Mouse (Mus musculus) heart, embryonic 11.5 days (tissue): ENCODE data around the gene Aspg. TPM values are rescaled to one million over a fixed set of nuclear protein-coding genes. Genes with fewer than 3 reads are reported as not detected.

ENCODE experiments used
- ATAC-seq: fragments of 200-750 bp; cut with Nextera tagmentation; replicated peaks from 2 replicates; pipeline ENCODE4 v1.8.0; 2017; ENCODE audit warnings: moderate library complexity; ENCODE audit not compliant: insufficient number of reproducible peaks, low FRiP score, low TSS enrichment
- H3K27ac ChIP-seq: fragments of 300-500 bp; sonication (generic); 2 replicates; pipeline ENCODE4 v1.5.1; 2014; ENCODE audit warnings: mild to moderate bottlenecking, low read depth, low read length
- H3K27me3 ChIP-seq: fragments of 300-500 bp; sonication (generic); 2 replicates; pipeline ENCODE4 v1.6.1; 2014; ENCODE audit warnings: mild to moderate bottlenecking, low read length, mixed read lengths; ENCODE audit not compliant: control insufficient read depth, insufficient read depth
- H3K36me3 ChIP-seq: fragments of 300-500 bp; sonication (generic); 2 replicates; pipeline ENCODE4 v1.6.1; 2014; ENCODE audit warnings: mild to moderate bottlenecking, low read length, moderate library complexity, mixed read lengths; ENCODE audit not compliant: control insufficient read depth, insufficient read depth
- H3K4me1 ChIP-seq: fragments of 300-500 bp; sonication (generic); 2 replicates; pipeline ENCODE4 v1.6.1; 2014; ENCODE audit warnings: low read length; ENCODE audit not compliant: control insufficient read depth, insufficient read depth
- H3K4me2 ChIP-seq: fragments of 300-500 bp; sonication (generic); 2 replicates; pipeline ENCODE4 v1.6.1; 2014; ENCODE audit warnings: mild to moderate bottlenecking, moderate library complexity
- H3K4me3 ChIP-seq: fragments of 300-500 bp; sonication (generic); 2 replicates; pipeline ENCODE4 v1.5.1; 2014; ENCODE audit warnings: low read depth, low read length
- H3K9ac ChIP-seq: fragments of 300-500 bp; sonication (generic); 2 replicates; pipeline ENCODE4 v1.6.1; 2014; ENCODE audit warnings: mild to moderate bottlenecking, low read depth, low read length, moderate library complexity
- H3K9me3 ChIP-seq: fragments of 300-500 bp; sonication (generic); replicated peaks from 2 replicates; pipeline ENCODE4 v1.6.1; 2016; ENCODE audit warnings: low read length; ENCODE audit not compliant: control insufficient read depth
- WGBS: fragments of 180-500 bp; shearing (Covaris S2); extraction: QIAGEN DNeasy Blood & Tissue Kit; methylation state at CpG from one replicate; pipeline ENCODE4 v1.1.7; 2014; ENCODE audit not compliant: insufficient replicate concordance; 5-methylcytosine and 5-hydroxymethylcytosine counted together
- polyA plus RNA-seq: library from polyadenylated mRNA; unstranded; fragments of >200 nt; fragmentation: Nextera tagmentation; extraction: Ambion mirVana; gene quantifications from 2 replicates; pipeline ENCODE4 v1.2.1, GENCODE M21; 2014

Gene Aspg
- polyA plus RNA-seq, 1 experiment from 2014 or later, result 1.4 TPM

GRCm38 (mm10) chr12:112158784-112159183, 52.3 kb downstream of the Aspg start:
- Histone ChIP-seq H3K36me3 (no peaks in the 10 kb centered on the region), H3K4me2 (no peak overlapping the region)

GRCm38 (mm10) chr12:112163981-112164839, 57.7 kb downstream of the Aspg start:
- H3K4me2 ChIP-seq, result peak overlapping the region; percentile 30
- no peak overlapping the region for H3K4me3 ChIP-seq
- peak; percentile 12; the same call in 1 of the 2 replicates for ATAC-seq
- 0 out of 2 replicates have a peak, but pooled peaks cover 2% of the 10 kb centered on the region for H3K27me3 ChIP-seq
- peaks cover 36% of the 10 kb centered on the region for H3K4me1 ChIP-seq
- H3K27ac ChIP-seq, result no peak overlapping the region
- no peaks in the 10 kb centered on the region for H3K9me3 ChIP-seq
- WGBS, result 11% methylated on average over 16 of the region's 16 CpGs
- peak overlapping the region; percentile 16; the same call in 1 of the 2 replicates for H3K9ac ChIP-seq
- no peaks in the 10 kb centered on the region for H3K36me3 ChIP-seq

More at GRCm38 (mm10) chr12:112158784-112159183, 52.3 kb downstream of the Aspg start:
- H3K27me3 ChIP-seq, result 0 out of 2 replicates have a peak, but pooled peaks cover 2% of the 10 kb centered on the region
- ATAC-seq, result no peak
- peaks cover 23% of the 10 kb centered on the region for H3K4me1 ChIP-seq
- no peak overlapping the region for H3K27ac ChIP-seq
- no peak overlapping the region for H3K9ac ChIP-seq
- no peaks in the 10 kb centered on the region for H3K9me3 ChIP-seq
- no peak overlapping the region for H3K4me3 ChIP-seq

GRCm38 (mm10) chr12:112164840-112165219, 58.4 kb downstream of the Aspg start:
- H3K9me3 ChIP-seq, result no peaks in the 10 kb centered on the region
- 62% methylated on average over 6 of the region's 6 CpGs for WGBS
- no peak overlapping the region for H3K4me2 ChIP-seq
- no peak overlapping the region for H3K9ac ChIP-seq
- no peak overlapping the region for H3K27ac ChIP-seq
- H3K4me3 ChIP-seq, result no peak overlapping the region
- ATAC-seq, result no peak
- peaks cover 36% of the 10 kb centered on the region for H3K4me1 ChIP-seq
- H3K36me3 ChIP-seq, result no peaks in the 10 kb centered on the region
- 0 out of 2 replicates have a peak, but pooled peaks cover 2% of the 10 kb centered on the region for H3K27me3 ChIP-seq

GRCm38 (mm10) chr12:112169240-112169639, 62.8 kb downstream of the Aspg start:
- H3K36me3 ChIP-seq, result no peaks in the 10 kb centered on the region
- H3K27ac ChIP-seq, result no peak overlapping the region
- H3K4me2 ChIP-seq, result no peak overlapping the region
- ATAC-seq, result no peak
- H3K9me3 ChIP-seq, result no peaks in the 10 kb centered on the region
- no peak overlapping the region for H3K4me3 ChIP-seq
- H3K27me3 ChIP-seq, result 0 out of 2 replicates have a peak, but pooled peaks cover 3% of the 10 kb centered on the region
- WGBS, result 62% methylated on average over 5 of the region's 5 CpGs
- H3K4me1 ChIP-seq, result peaks cover 30% of the 10 kb centered on the region
- no peak overlapping the region for H3K9ac ChIP-seq

GRCm38 (mm10) chr12:112170671-112171574, 64.4 kb downstream of the Aspg start:
- no peak overlapping the region for H3K4me3 ChIP-seq
- WGBS, result 41% methylated on average over 20 of the region's 20 CpGs
- no peak for ATAC-seq
- H3K4me2 ChIP-seq, result no peak overlapping the region
- H3K36me3 ChIP-seq, result no peaks in the 10 kb centered on the region
- 0 out of 2 replicates have a peak, but pooled peaks cover 3% of the 10 kb centered on the region for H3K27me3 ChIP-seq
- peaks cover 17% of the 10 kb centered on the region; the same call in 1 of the 2 replicates for H3K4me1 ChIP-seq
- H3K27ac ChIP-seq, result no peak overlapping the region
- no peak overlapping the region for H3K9ac ChIP-seq
- H3K9me3 ChIP-seq, result no peaks in the 10 kb centered on the region

GRCm38 (mm10) chr12:112171657-112172056, 65.2 kb downstream of the Aspg start:
- Histone ChIP-seq H3K4me1 (peaks cover 13% of the 10 kb centered on the region; the same call in 1 of the 2 replicates), H3K4me3 (no peak overlapping the region), H3K36me3 (0 out of 2 replicates have a peak, but pooled peaks cover 2% of the 10 kb centered on the region), H3K9me3 (no peaks in the 10 kb centered on the region), H3K4me2 (no peak overlapping the region), H3K27me3 (0 out of 2 replicates have a peak, but pooled peaks cover 3% of the 10 kb centered on the region), H3K9ac (no peak overlapping the region), H3K27ac (no peak overlapping the region)
- 87% methylated on average over 1 of the region's 1 CpGs for WGBS
- ATAC-seq, result no peak

- 67% methylated on average over 8 of the region's 8 CpGs for WGBS
- no peak for ATAC-seq
- no peaks in the 10 kb centered on the region for H3K9me3 ChIP-seq
- no peak overlapping the region for H3K4me3 ChIP-seq
- H3K4me2 ChIP-seq, result no peak overlapping the region
- no peak overlapping the region for H3K27ac ChIP-seq
- H3K4me1 ChIP-seq, result peaks cover 9% of the 10 kb centered on the region; the same call in 1 of the 2 replicates
- peaks cover 4% of the 10 kb centered on the region; the same call in 1 of the 2 replicates for H3K36me3 ChIP-seq
- H3K27me3 ChIP-seq, result 0 out of 2 replicates have a peak, but pooled peaks cover 3% of the 10 kb centered on the region
- no peak overlapping the region for H3K9ac ChIP-seq
These were observed 65.7 kb downstream of the Aspg start for GRCm38 (mm10) chr12:112172214-112172613.
